Mouse (Mus musculus) liver, adult 2 months (tissue): ENCODE results near the gene Dstyk.

ENCODE experiments used
- CTCF ChIP-seq: fragments of 200-500 bp; IDR thresholded peaks from 2 replicates; pipeline ENCODE4 v1.5.1; 2011; ENCODE audit warnings: low read depth, low read length, control low read depth
- POLR2A ChIP-seq: fragments of 200-500 bp; IDR thresholded peaks from 2 replicates; pipeline ENCODE4 v1.6.1; 2011; ENCODE audit warnings: low read length, control low read depth; ENCODE audit not compliant: insufficient read depth; ENCODE audit errors: extremely low read depth

DNA sequence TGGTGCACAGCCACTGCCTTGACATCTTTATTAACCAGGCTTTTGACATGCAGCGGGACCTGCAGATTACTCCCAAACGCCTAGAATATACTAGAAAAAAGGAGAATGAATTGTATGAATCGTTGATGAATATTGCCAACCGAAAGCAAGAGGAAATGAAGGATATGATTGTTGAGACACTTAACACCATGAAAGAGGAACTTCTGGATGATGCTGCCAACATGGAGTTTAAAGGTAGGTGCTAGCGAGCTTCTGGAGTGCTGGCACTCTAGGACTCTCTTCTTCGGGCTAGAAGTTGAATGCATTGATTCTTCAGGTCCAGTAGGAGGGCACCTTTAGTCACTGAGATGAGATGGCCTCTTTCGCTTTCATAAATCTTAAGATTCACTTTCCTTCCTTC is 32.4 kb downstream of the Dstyk start:
- TF ChIP-seq POLR2A (no peak), CTCF (no peak)
